11 mouse cellular contexts compared by ENCODE assay signal in genomic region chr4:115984967-115985366, GRCm38 (mm10). TPM values are rescaled to one million over a fixed set of nuclear protein-coding genes. Genes with fewer than 3 reads are reported as not detected.
DNase-seq lines count a peak whose midpoint lies in the region; ATAC-seq and TF ChIP-seq lines count a peak whose summit lies in the region.
"Had no signal": no experiment of that assay in that cellular context is flagged by ENCODE, and none has a peak within 500 bp of the region (broad histone marks: within the 10 kb centered on the region; RNA-seq: fewer than 3 reads in every experiment).

No protein-coding gene starts in this region.

- TF ChIP-seq CTCF in intestine, postnatal 0 days (IDR thresholded peaks at IDR 0.05; ENCODE audit: low read depth), result peak; percentile 69
- TF ChIP-seq CTCF in MEL (IDR thresholded peaks at IDR 0.05 in 2 of 3, conservative IDR thresholded peaks at IDR 0.05 in 1 of 3; ENCODE audit: control insufficient read depth in 1 of 3, insufficient read depth in 1 of 3, low read depth in 2 of 3, low read length in 3 of 3, poor library complexity in 1 of 3, severe bottlenecking in 1 of 3), result peak; percentile 26 to 66 (median 66); a peak in 5 of 6 replicates
- no peak for TF ChIP-seq CTCF in cerebellum, adult 2 months (IDR thresholded peaks at IDR 0.05; ENCODE audit: borderline replicate concordance, insufficient read depth, low read depth, low read length)

- no peaks in the 10 kb centered on the region for H3K9me3 ChIP-seq in intestine, postnatal 0 days (ENCODE audit: control insufficient read depth)
- H3K9me3 ChIP-seq in intestine, embryonic 16.5 days (ENCODE audit: control insufficient read depth, low read length), result no peaks in the 10 kb centered on the region
- no peaks in the 10 kb centered on the region for H3K9me3 ChIP-seq in MEL (replicated peaks; ENCODE audit: insufficient read depth, low read length)
- no peaks in the 10 kb centered on the region for H3K9me3 ChIP-seq in liver, embryonic 12.5 days (replicated peaks)
- H3K9me3 ChIP-seq: forebrain, embryonic 15.5 days had no signal

- no peaks in the 10 kb centered on the region for H3K36me3 ChIP-seq in intestine, postnatal 0 days (ENCODE audit: control insufficient read depth, insufficient read depth)
- H3K36me3 ChIP-seq in intestine, embryonic 16.5 days (ENCODE audit: control insufficient read depth, insufficient read depth, low read length), result no peaks in the 10 kb centered on the region
- peaks cover 0 to 3% of the 10 kb centered on the region in 2 experiments; a peak in 1 of 4 replicates for H3K36me3 ChIP-seq in MEL (ENCODE audit: control insufficient read depth in 1 of 2, insufficient read depth in 2 of 2, low read length in 2 of 2)
- H3K36me3 ChIP-seq in liver, embryonic 12.5 days, result no peaks in the 10 kb centered on the region
- H3K36me3 ChIP-seq: forebrain, embryonic 15.5 days had no signal

- TF ChIP-seq POLR2A in MEL (IDR thresholded peaks at IDR 0.05; ENCODE audit: control insufficient read depth in 1 of 2, insufficient read depth in 1 of 2, low read depth in 1 of 2, low read length in 2 of 2, poor library complexity in 1 of 2), result peak in 1 of 2 experiments; percentile 62; a peak in 1 of 4 replicates
- no peak for TF ChIP-seq POLR2A in cerebellum, adult 2 months (IDR thresholded peaks at IDR 0.05; ENCODE audit: borderline replicate concordance, insufficient read depth, low read length)

- H3K9ac ChIP-seq in intestine, postnatal 0 days (ENCODE audit: low read depth, low read length), result no peak overlapping the region
- H3K9ac ChIP-seq in intestine, embryonic 16.5 days (ENCODE audit: low read depth, low read length), result no peak overlapping the region
- H3K9ac ChIP-seq in MEL (ENCODE audit: control insufficient read depth, low read depth, low read length, poor library complexity, severe bottlenecking), result peak overlapping the region; percentile 71
- no peak overlapping the region for H3K9ac ChIP-seq in liver, embryonic 12.5 days
- H3K9ac ChIP-seq: forebrain, embryonic 15.5 days had no signal

- peaks cover 13% of the 10 kb centered on the region for H3K27me3 ChIP-seq in intestine, postnatal 0 days (replicated peaks; ENCODE audit: control insufficient read depth, insufficient read depth, low read length)
- peaks cover 7% of the 10 kb centered on the region for H3K27me3 ChIP-seq in intestine, embryonic 16.5 days (replicated peaks; ENCODE audit: control insufficient read depth, insufficient read depth, low read length)
- no peaks in the 10 kb centered on the region for H3K27me3 ChIP-seq in MEL (ENCODE audit: control insufficient read depth in 1 of 2, insufficient read depth in 2 of 2, low read length in 2 of 2)
- peaks cover 60% of the 10 kb centered on the region for H3K27me3 ChIP-seq in liver, embryonic 12.5 days (replicated peaks)
- H3K27me3 ChIP-seq in cerebellum, adult 2 months (ENCODE audit: control insufficient read depth, insufficient read depth, low read length), result no peaks in the 10 kb centered on the region; the same call in 1 of the 2 replicates

- no peak for TF ChIP-seq RAD21 in MEL (IDR thresholded peaks at IDR 0.05; ENCODE audit: low read depth, low read length)

- H3K4me3 ChIP-seq in intestine, postnatal 0 days (ENCODE audit: low read depth, low read length), result no peak overlapping the region
- H3K4me3 ChIP-seq in intestine, embryonic 16.5 days (ENCODE audit: low read length), result no peak overlapping the region
- H3K4me3 ChIP-seq in MEL (ENCODE audit: control insufficient read depth in 1 of 2, insufficient read depth in 1 of 2, low read depth in 2 of 2, low read length in 2 of 2), result peak overlapping the region; percentile 51 to 52
- no peak overlapping the region for H3K4me3 ChIP-seq in liver, embryonic 12.5 days
- no peak overlapping the region for H3K4me3 ChIP-seq in cerebellum, adult 2 months (replicated peaks; ENCODE audit: insufficient read depth, low read depth, low read length)
- H3K4me3 ChIP-seq: forebrain, embryonic 15.5 days had no signal

- 32% methylated on average over 8 of the region's 8 CpGs for WGBS in intestine, postnatal 0 days
- 40% methylated on average over 8 of the region's 8 CpGs for WGBS in intestine, embryonic 16.5 days
- WGBS in liver, embryonic 12.5 days (ENCODE audit: insufficient replicate concordance), result 20% methylated on average over 8 of the region's 8 CpGs
- WGBS in cerebellum, adult 2 months, result 62% methylated on average over 8 of the region's 8 CpGs

- ATAC-seq in intestine, postnatal 0 days, result peak; percentile 15; the same call in 1 of the 2 replicates
- ATAC-seq in intestine, embryonic 16.5 days, result no peak
- ATAC-seq in liver, embryonic 12.5 days, result no peak
- ATAC-seq: forebrain, embryonic 15.5 days had no signal

- H3K4me2 ChIP-seq in intestine, postnatal 0 days (replicated peaks; ENCODE audit: low read depth), result no peak overlapping the region
- no peak overlapping the region for H3K4me2 ChIP-seq in intestine, embryonic 16.5 days (ENCODE audit: low read depth, low read length)
- peak overlapping the region; percentile 26; the same call in 1 of the 2 replicates for H3K4me2 ChIP-seq in liver, embryonic 12.5 days
- H3K4me2 ChIP-seq: forebrain, embryonic 15.5 days had no signal

- peak; percentile 43 for DNase-seq in 3T3-L1 (ENCODE audit: low read depth, low spot score)
- peak; percentile 97 for DNase-seq in MEL (ENCODE audit: low read depth, low spot score)
- no peak for DNase-seq in urinary bladder, postnatal 10 days (ENCODE audit: low spot score)
- DNase-seq in adrenal gland, adult 18-20 months (ENCODE audit: low spot score in 2 of 2), result no peak
- DNase-seq in cerebellum, adult 2 months, result no peak
- DNase-seq: cerebellum, postnatal 36 days; heart, postnatal 14 days had no signal

- H3K4me1 ChIP-seq in intestine, postnatal 0 days (replicated peaks; ENCODE audit: control insufficient read depth, insufficient read depth, low read length), result peaks cover 16% of the 10 kb centered on the region
- 0 out of 2 replicates have a peak, but pooled peaks cover 6% of the 10 kb centered on the region for H3K4me1 ChIP-seq in intestine, embryonic 16.5 days (ENCODE audit: control insufficient read depth, insufficient read depth, low read length)
- peaks cover 0 to 8% of the 10 kb centered on the region in 2 experiments; a peak in 1 of 4 replicates for H3K4me1 ChIP-seq in MEL (ENCODE audit: control insufficient read depth in 1 of 2, insufficient read depth in 2 of 2, low read length in 2 of 2)
- no peaks in the 10 kb centered on the region for H3K4me1 ChIP-seq in liver, embryonic 12.5 days
- no peaks in the 10 kb centered on the region for H3K4me1 ChIP-seq in cerebellum, adult 2 months (ENCODE audit: control insufficient read depth, insufficient read depth, low read length)

- H3K79me2 ChIP-seq in MEL (ENCODE audit: control insufficient read depth, insufficient read depth, low read length, poor library complexity), result no peaks in the 10 kb centered on the region

- TF ChIP-seq EP300 in MEL (IDR thresholded peaks at IDR 0.05; ENCODE audit: low read depth in 1 of 2, low read length in 2 of 2), result no peak

- no peak overlapping the region for H3K27ac ChIP-seq in intestine, postnatal 0 days (ENCODE audit: low read depth, low read length)
- H3K27ac ChIP-seq in intestine, embryonic 16.5 days (ENCODE audit: low read length), result no peak overlapping the region
- H3K27ac ChIP-seq in MEL (ENCODE audit: control insufficient read depth, low read depth, low read length), result peak overlapping the region; percentile 20; the same call in 1 of the 2 replicates
- no peak overlapping the region for H3K27ac ChIP-seq in liver, embryonic 12.5 days
- H3K27ac ChIP-seq in cerebellum, adult 2 months (ENCODE audit: insufficient read depth, low read length), result no peak overlapping the region
- H3K27ac ChIP-seq: forebrain, embryonic 15.5 days had no signal

TF ChIP-seq in MEL, 35 proteins besides CTCF, POLR2A, EP300 and RAD21 (continues in another document):
- no peak for TF ChIP-seq POLR2AphosphoS5 (IDR thresholded peaks at IDR 0.05; ENCODE audit: borderline replicate concordance, low read depth, low read length)
- TF ChIP-seq GABPA (IDR thresholded peaks at IDR 0.05; ENCODE audit: low read depth, low read length), result no peak
- peak; percentile 55; the same call in 1 of the 2 replicates for TF ChIP-seq SIN3A (IDR thresholded peaks at IDR 0.05; ENCODE audit: low read length)
- no peak for TF ChIP-seq ZNF384 (IDR thresholded peaks at IDR 0.05; ENCODE audit: low read depth, low read length)
- TF ChIP-seq MXI1 (IDR thresholded peaks at IDR 0.05; ENCODE audit: low read depth, low read length), result no peak
- TF ChIP-seq MYB (IDR thresholded peaks at IDR 0.05; ENCODE audit: low read depth, low read length), result no peak
- no peak; the same call in 1 of the 2 replicates for TF ChIP-seq ETS1 (IDR thresholded peaks at IDR 0.05; ENCODE audit: low read depth, low read length)
- TF ChIP-seq JUND (IDR thresholded peaks at IDR 0.05; ENCODE audit: low read depth, low read length), result no peak
- no peak for TF ChIP-seq MAX (IDR thresholded peaks at IDR 0.05; ENCODE audit: low read length)
- no peak for TF ChIP-seq ZC3H11A (IDR thresholded peaks at IDR 0.05; ENCODE audit: low read depth, low read length)
- peak; percentile 73 for TF ChIP-seq TBP (IDR thresholded peaks at IDR 0.05; ENCODE audit: low read depth, low read length)
- no peak for TF ChIP-seq E2F4 (IDR thresholded peaks at IDR 0.05; ENCODE audit: borderline replicate concordance, low read depth, low read length)
- TF ChIP-seq NRF1 (IDR thresholded peaks at IDR 0.05; ENCODE audit: insufficient read depth, low read depth, low read length, poor library complexity, severe bottlenecking), result no peak

RNA-seq across cellular contexts. Expression of gene Faah, which starts 32.8 kb away (rescaled TPM):
- polyA plus RNA-seq in intestine, postnatal 0 days (2015; fragmentation: Nextera tagmentation; extraction: Ambion mirVana), result 105 and 125 TPM in 2 replicates
- 83.7 and 108 TPM in 2 replicates for polyA plus RNA-seq in intestine, embryonic 16.5 days (2015; fragmentation: Nextera tagmentation; extraction: Ambion mirVana)
- 7.5 and 10.8 TPM in 2 replicates for total RNA-seq in MEL (2012; rRNA removed)
- 10 to 100 TPM in 1 of 2 experiments, not detected in 1; 22.2 TPM for polyA plus RNA-seq in MEL (2012; ENCODE audit: insufficient read depth in 1 of 2, insufficient read length in 2 of 2, low read depth in 1 of 2, low replicate concordance in 2 of 2, missing spikeins in 1 of 2)
- 3.9 and 4.2 TPM in 2 replicates for polyA plus RNA-seq in liver, embryonic 12.5 days (2016; fragmentation: Nextera tagmentation; extraction: Ambion mirVana)
- 1 to 10 TPM; 4.0 to 4.5 TPM for total RNA-seq in adrenal gland, adult 18-20 months (2021)
- polyA plus RNA-seq in cerebellum, adult 2 months (2012; rRNA removed), result 61.8 TPM in 2 replicates

RNA-seq across cellular contexts. Expression of gene Dmbx1, which starts 45.2 kb away (rescaled TPM):
- polyA plus RNA-seq in intestine, postnatal 0 days (2015; fragmentation: Nextera tagmentation; extraction: Ambion mirVana), result not detected in 2 replicates
- polyA plus RNA-seq in intestine, embryonic 16.5 days (2015; fragmentation: Nextera tagmentation; extraction: Ambion mirVana), result not detected in 2 replicates
- total RNA-seq in MEL (2012; rRNA removed), result 0.16 and 0.19 TPM in 2 replicates
- polyA plus RNA-seq in MEL (2012; ENCODE audit: insufficient read depth in 1 of 2, insufficient read length in 2 of 2, low read depth in 1 of 2, low replicate concordance in 2 of 2, missing spikeins in 1 of 2), result 1 to 10 TPM in 1 of 2 experiments, not detected in 1; 2.3 TPM
- polyA plus RNA-seq in liver, embryonic 12.5 days (2016; fragmentation: Nextera tagmentation; extraction: Ambion mirVana), result not detected in 2 replicates
- not detected for total RNA-seq in adrenal gland, adult 18-20 months (2021)
- polyA plus RNA-seq in cerebellum, adult 2 months (2012; rRNA removed), result 1.3 TPM in 2 replicates
- total RNA-seq: heart, postnatal 14 days had no signal

Comparison
In these comparisons a context has a peak if more than half of its experiments do, and no peak if none do; other contexts are left out.
1. H3K4me3 ChIP-seq: peak in MEL (2 of 2); none in intestine, postnatal 0 days (single experiment), intestine, embryonic 16.5 days (single experiment), liver, embryonic 12.5 days (single experiment) and cerebellum, adult 2 months (single experiment).
2. DNase-seq: peak in 3T3-L1 (single experiment) and MEL (single experiment); none in urinary bladder, postnatal 10 days (single experiment), adrenal gland, adult 18-20 months (0 of 2) and cerebellum, adult 2 months (0 of 2).